Mouse (Mus musculus) liver, embryonic 15.5 days (tissue): ENCODE measurements around the gene Ceacam10. TPM values are rescaled to one million over a fixed set of nuclear protein-coding genes. Genes with fewer than 3 reads are reported as not detected.

ENCODE experiments used
- ATAC-seq: fragments of 200-750 bp; cut with Nextera tagmentation; 2 replicates; pipeline ENCODE4 v1.8.0; 2017; ENCODE audit warnings: moderate number of reproducible peaks, mild to moderate bottlenecking, moderate library complexity; ENCODE audit not compliant: insufficient read depth
- H3K27ac ChIP-seq: fragments of 300-500 bp; sonication (generic); replicated peaks from 2 replicates; pipeline ENCODE4 v1.5.1; 2015; ENCODE audit warnings: mild to moderate bottlenecking, inconsistent platforms
- H3K27me3 ChIP-seq: fragments of 300-500 bp; sonication (generic); 2 replicates; pipeline ENCODE4 v1.6.1; 2015; ENCODE audit warnings: mild to moderate bottlenecking, inconsistent platforms
- H3K36me3 ChIP-seq: fragments of 300-500 bp; sonication (generic); replicated peaks from 2 replicates; pipeline ENCODE4 v1.6.1; 2015; ENCODE audit warnings: moderate library complexity, mild to moderate bottlenecking, inconsistent platforms
- H3K4me1 ChIP-seq: fragments of 300-500 bp; sonication (generic); replicated peaks from 2 replicates; pipeline ENCODE4 v1.6.1; 2015; ENCODE audit warnings: inconsistent platforms
- H3K4me2 ChIP-seq: fragments of 300-500 bp; sonication (generic); 2 replicates; pipeline ENCODE4 v1.6.1; 2015; ENCODE audit warnings: moderate library complexity, mild to moderate bottlenecking, inconsistent platforms
- H3K4me3 ChIP-seq: fragments of 300-500 bp; sonication (generic); replicated peaks from 2 replicates; pipeline ENCODE4 v1.5.1; 2015; ENCODE audit warnings: mild to moderate bottlenecking, inconsistent platforms
- H3K9ac ChIP-seq: fragments of 300-500 bp; sonication (generic); 2 replicates; pipeline ENCODE4 v1.6.1; 2015; ENCODE audit warnings: moderate library complexity, mild to moderate bottlenecking, inconsistent platforms
- H3K9me3 ChIP-seq: fragments of 300-500 bp; sonication (generic); replicated peaks from 2 replicates; pipeline ENCODE4 v1.6.1; 2016; ENCODE audit warnings: inconsistent platforms
- WGBS: fragments of 180-500 bp; shearing (Covaris S2); methylation state at CpG from one replicate; pipeline ENCODE4 v1.1.7; 2015; ENCODE audit warnings: mixed read lengths; ENCODE audit not compliant: insufficient replicate concordance; 5-methylcytosine and 5-hydroxymethylcytosine counted together
- polyA plus RNA-seq: library from polyadenylated mRNA; unstranded; fragments of >200 nt; fragmentation: Nextera tagmentation; extraction: Ambion mirVana; gene quantifications from 2 replicates; pipeline ENCODE4 v1.2.1, GENCODE M21; 2015

Ceacam10 gene
- polyA plus RNA-seq, 1 experiment from 2014 or later: 2.4 TPM

GRCm38 (mm10) chr7:24776145-24776544 is 861 bp upstream of the Ceacam10 start:
- Histone ChIP-seq H3K36me3 (no peaks in the 10 kb centered on the region), H3K9ac (no peak overlapping the region), H3K4me2 (no peak overlapping the region), H3K27me3 (no peaks in the 10 kb centered on the region), H3K9me3 (no peaks in the 10 kb centered on the region), H3K27ac (no peak overlapping the region), H3K4me1 (no peaks in the 10 kb centered on the region), H3K4me3 (no peak overlapping the region)
- WGBS: 58% methylated on average over 2 of the region's 2 CpGs
- no peak for ATAC-seq

- Histone ChIP-seq H3K36me3 (no peaks in the 10 kb centered on the region), H3K4me1 (no peaks in the 10 kb centered on the region), H3K27ac (no peak overlapping the region), H3K4me2 (no peak overlapping the region), H3K27me3 (no peaks in the 10 kb centered on the region), H3K4me3 (no peak overlapping the region), H3K9ac (no peak overlapping the region), H3K9me3 (no peaks in the 10 kb centered on the region)
- WGBS: 73% methylated on average over 1 of the region's 1 CpGs
- ATAC-seq: no peak
Observed at GRCm38 (mm10) chr7:24797918-24798317, 20.9 kb downstream of the Ceacam10 start.

- H3K9ac ChIP-seq: no peak overlapping the region
Observed at GRCm38 (mm10) chr7:24802149-24802767, 25.3 kb downstream of the Ceacam10 start.

GRCm38 (mm10) chr7:24804826-24805225 is 27.8 kb downstream of the Ceacam10 start:
- WGBS: 47% methylated on average over 6 of the region's 6 CpGs
- Histone ChIP-seq H3K9ac (no peak overlapping the region), H3K27me3 (no peaks in the 10 kb centered on the region), H3K4me2 (no peak overlapping the region), H3K27ac (no peak overlapping the region), H3K4me3 (no peak overlapping the region), H3K4me1 (no peaks in the 10 kb centered on the region), H3K36me3 (no peaks in the 10 kb centered on the region), H3K9me3 (no peaks in the 10 kb centered on the region)
- no peak for ATAC-seq

More at GRCm38 (mm10) chr7:24802149-24802767, 25.3 kb downstream of the Ceacam10 start:
- 34% methylated on average over 7 of the region's 7 CpGs for WGBS
- Histone ChIP-seq H3K27ac (no peak overlapping the region), H3K36me3 (no peaks in the 10 kb centered on the region), H3K27me3 (no peaks in the 10 kb centered on the region), H3K4me3 (no peak overlapping the region), H3K4me1 (no peaks in the 10 kb centered on the region), H3K9me3 (no peaks in the 10 kb centered on the region), H3K4me2 (no peak overlapping the region)
- no peak for ATAC-seq

- H3K27ac ChIP-seq: no peak overlapping the region
- no peaks in the 10 kb centered on the region for H3K4me1 ChIP-seq
- H3K27me3 ChIP-seq: no peaks in the 10 kb centered on the region
- no peak overlapping the region for H3K9ac ChIP-seq
- H3K9me3 ChIP-seq: no peaks in the 10 kb centered on the region
- H3K36me3 ChIP-seq: no peaks in the 10 kb centered on the region
- no peak for ATAC-seq
- 39% methylated on average over 2 of the region's 2 CpGs for WGBS
- H3K4me2 ChIP-seq: no peak overlapping the region
- no peak overlapping the region for H3K4me3 ChIP-seq
Observed at GRCm38 (mm10) chr7:24809041-24809440, 32.0 kb downstream of the Ceacam10 start.

GRCm38 (mm10) chr7:24817502-24817901 is 40.5 kb downstream of the Ceacam10 start:
- no peak overlapping the region for H3K27ac ChIP-seq
- no peaks in the 10 kb centered on the region for H3K27me3 ChIP-seq

GRCm38 (mm10) chr7:24824452-24824851 is 47.4 kb downstream of the Ceacam10 start:
- H3K27me3 ChIP-seq: no peaks in the 10 kb centered on the region
- no peak overlapping the region for H3K27ac ChIP-seq
- 23% methylated on average over 7 of the region's 7 CpGs for WGBS
- H3K4me1 ChIP-seq: no peaks in the 10 kb centered on the region
- no peaks in the 10 kb centered on the region for H3K9me3 ChIP-seq
- no peak for ATAC-seq
- no peak overlapping the region for H3K9ac ChIP-seq
- no peaks in the 10 kb centered on the region for H3K36me3 ChIP-seq
- H3K4me3 ChIP-seq: no peak overlapping the region
- no peak overlapping the region for H3K4me2 ChIP-seq

More at GRCm38 (mm10) chr7:24817502-24817901, 40.5 kb downstream of the Ceacam10 start:
- under 1% methylated on average over 3 of the region's 3 CpGs for WGBS
- peak; percentile 69; the same call in 1 of the 2 replicates for ATAC-seq
- H3K4me1 ChIP-seq: no peaks in the 10 kb centered on the region
- no peak overlapping the region for H3K9ac ChIP-seq
- no peak overlapping the region for H3K4me2 ChIP-seq
- H3K4me3 ChIP-seq: no peak overlapping the region
- H3K9me3 ChIP-seq: no peaks in the 10 kb centered on the region
- no peaks in the 10 kb centered on the region for H3K36me3 ChIP-seq

GRCm38 (mm10) chr7:24827181-24827580 is 50.2 kb downstream of the Ceacam10 start:
- Histone ChIP-seq H3K4me1 (no peaks in the 10 kb centered on the region), H3K4me3 (no peak overlapping the region), H3K9ac (no peak overlapping the region), H3K27ac (no peak overlapping the region), H3K27me3 (no peaks in the 10 kb centered on the region; the same call in 1 of the 2 replicates), H3K36me3 (no peaks in the 10 kb centered on the region), H3K4me2 (no peak overlapping the region), H3K9me3 (no peaks in the 10 kb centered on the region)
- 72% methylated on average over 4 of the region's 4 CpGs for WGBS
- no peak for ATAC-seq

Other genes starting within 250 kb of the Ceacam10 start
- 1.6 and 2.0 TPM in 2 replicates for gene Irgq, start 246.5 kb upstream of the Ceacam10 start, polyA plus RNA-seq
- not detected in 2 replicates for gene Pinlyp, start 231.1 kb upstream of the Ceacam10 start, polyA plus RNA-seq
- 41.1 and 48.9 TPM in 2 replicates for gene Xrcc1, start 230.9 kb upstream of the Ceacam10 start, polyA plus RNA-seq
- gene Ethe1, start 189.7 kb upstream of the Ceacam10 start, polyA plus RNA-seq: 27.1 and 28.9 TPM in 2 replicates
- 0.22 and 0.24 TPM in 2 replicates for gene Zfp575, start 189.6 kb upstream of the Ceacam10 start, polyA plus RNA-seq
- 0.10 and 0.12 TPM in 2 replicates for gene Phldb3, start 166.4 kb upstream of the Ceacam10 start, polyA plus RNA-seq
- not detected in 2 replicates for gene Lypd3, start 140.7 kb upstream of the Ceacam10 start, polyA plus RNA-seq
- gene Tex101, start 100.5 kb upstream of the Ceacam10 start, polyA plus RNA-seq: 0.08 TPM in 1 of 2 replicates, not detected in the other
- gene BC049730, start 68.0 kb upstream of the Ceacam10 start, polyA plus RNA-seq: not detected in 2 replicates
- gene Gm4763, start 50.3 kb upstream of the Ceacam10 start, polyA plus RNA-seq: not detected in 2 replicates
- 10.1 and 13.5 TPM in 2 replicates for gene Cd177, start 16.9 kb upstream of the Ceacam10 start, polyA plus RNA-seq
- gene Gm9844, start 85.0 kb downstream of the Ceacam10 start, polyA plus RNA-seq: 1.6 and 1.9 TPM in 2 replicates
- not detected in 2 replicates for gene Lypd4, start 92.7 kb downstream of the Ceacam10 start, polyA plus RNA-seq
- not detected in 2 replicates for gene Dmrtc2, start 92.9 kb downstream of the Ceacam10 start, polyA plus RNA-seq
- gene Rps19, start 107.2 kb downstream of the Ceacam10 start, polyA plus RNA-seq: 1,016 and 1,167 TPM in 2 replicates
- 6.0 and 7.2 TPM in 2 replicates for gene Cd79a, start 120.2 kb downstream of the Ceacam10 start, polyA plus RNA-seq
- gene Arhgef1, start 125.7 kb downstream of the Ceacam10 start, polyA plus RNA-seq: 41.7 and 46.4 TPM in 2 replicates
- not detected in 2 replicates for gene Gm4881, start 167.3 kb downstream of the Ceacam10 start, polyA plus RNA-seq
- gene Rabac1, start 195.5 kb downstream of the Ceacam10 start, polyA plus RNA-seq: 59.4 and 69.5 TPM in 2 replicates
- 1.3 and 1.5 TPM in 2 replicates for gene Atp1a3, start 228.8 kb downstream of the Ceacam10 start, polyA plus RNA-seq